Mouse (Mus musculus) liver, embryonic 16.5 days (tissue): Measurements from ENCODE around the gene Gpr180. TPM values are rescaled to one million over a fixed set of nuclear protein-coding genes. Genes with fewer than 3 reads are reported as not detected.
A peak's percentile ranks its signal among the peaks of the same experiment; 100 is the strongest.

Experiments
- ATAC-seq: fragments of 200-750 bp; cut with Nextera tagmentation; 2 replicates; pipeline ENCODE4 v1.8.0; 2017; ENCODE audit warnings: low read depth, mild to moderate bottlenecking, moderate number of reproducible peaks, moderate library complexity
- H3K27ac ChIP-seq: fragments of 300-500 bp; sonication (generic); 2 replicates; pipeline ENCODE4 v1.5.1; 2014; ENCODE audit warnings: mild to moderate bottlenecking, low read length
- H3K27me3 ChIP-seq: fragments of 300-500 bp; sonication (generic); 2 replicates; pipeline ENCODE4 v1.6.1; 2014; ENCODE audit warnings: low read depth, low read length, mixed read lengths; ENCODE audit not compliant: control insufficient read depth, insufficient read depth
- H3K36me3 ChIP-seq: fragments of 300-500 bp; sonication (generic); 2 replicates; pipeline ENCODE4 v1.6.1; 2014; ENCODE audit warnings: mild to moderate bottlenecking; ENCODE audit not compliant: control insufficient read depth, insufficient read depth
- H3K4me1 ChIP-seq: fragments of 300-500 bp; sonication (generic); 2 replicates; pipeline ENCODE4 v1.6.1; 2014; ENCODE audit warnings: low read depth, low read length, mixed read lengths; ENCODE audit not compliant: control insufficient read depth
- H3K4me2 ChIP-seq: fragments of 300-500 bp; sonication (generic); 2 replicates; pipeline ENCODE4 v1.6.1; 2014; ENCODE audit warnings: low read depth, low read length, mixed read lengths
- H3K4me3 ChIP-seq: fragments of 300-500 bp; sonication (generic); 2 replicates; pipeline ENCODE4 v1.5.1; 2014; ENCODE audit warnings: low read depth, mild to moderate bottlenecking, low read length
- H3K9ac ChIP-seq: fragments of 300-500 bp; sonication (generic); 2 replicates; pipeline ENCODE4 v1.6.1; 2014; ENCODE audit warnings: low read depth, low read length
- H3K9me3 ChIP-seq: fragments of 300-500 bp; sonication (generic); replicated peaks from 2 replicates; pipeline ENCODE4 v1.6.1; 2016; ENCODE audit warnings: low read length; ENCODE audit not compliant: control insufficient read depth
- WGBS: fragments of 180-500 bp; shearing (Covaris S2); extraction: QIAGEN DNeasy Blood & Tissue Kit; methylation state at CpG from one replicate; pipeline ENCODE4 v1.1.7; 2014; ENCODE audit not compliant: insufficient replicate concordance; 5-methylcytosine and 5-hydroxymethylcytosine counted together
- polyA plus RNA-seq: library from polyadenylated mRNA; unstranded; fragments of >200 nt; fragmentation: Nextera tagmentation; extraction: Ambion mirVana; gene quantifications from 2 replicates; pipeline ENCODE4 v1.2.1, GENCODE M21; 2015

The Gpr180 gene
- polyA plus RNA-seq, 1 experiment from 2014 or later, result 10.0 TPM

DNA sequence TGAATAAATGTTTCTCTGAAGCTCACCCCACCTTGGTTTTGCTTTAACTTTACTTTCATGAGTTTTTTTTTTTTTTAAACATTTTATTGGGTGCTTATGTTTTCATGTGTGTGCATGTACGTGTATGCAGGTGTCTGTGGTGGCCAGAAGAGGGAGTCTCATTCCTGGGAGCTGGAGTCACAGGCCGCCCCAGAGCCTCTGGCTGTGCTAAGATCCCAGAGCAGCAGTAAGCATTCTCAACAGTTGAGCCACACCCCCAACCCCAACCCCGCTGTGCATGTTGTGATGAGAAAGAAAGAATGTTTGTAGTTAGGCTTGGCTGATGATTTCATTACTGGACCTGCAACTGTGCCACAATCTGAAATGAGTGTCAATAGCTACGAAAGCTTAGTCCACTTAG lies 31.8 kb downstream of the Gpr180 start:
- no peak for ATAC-seq

DNA sequence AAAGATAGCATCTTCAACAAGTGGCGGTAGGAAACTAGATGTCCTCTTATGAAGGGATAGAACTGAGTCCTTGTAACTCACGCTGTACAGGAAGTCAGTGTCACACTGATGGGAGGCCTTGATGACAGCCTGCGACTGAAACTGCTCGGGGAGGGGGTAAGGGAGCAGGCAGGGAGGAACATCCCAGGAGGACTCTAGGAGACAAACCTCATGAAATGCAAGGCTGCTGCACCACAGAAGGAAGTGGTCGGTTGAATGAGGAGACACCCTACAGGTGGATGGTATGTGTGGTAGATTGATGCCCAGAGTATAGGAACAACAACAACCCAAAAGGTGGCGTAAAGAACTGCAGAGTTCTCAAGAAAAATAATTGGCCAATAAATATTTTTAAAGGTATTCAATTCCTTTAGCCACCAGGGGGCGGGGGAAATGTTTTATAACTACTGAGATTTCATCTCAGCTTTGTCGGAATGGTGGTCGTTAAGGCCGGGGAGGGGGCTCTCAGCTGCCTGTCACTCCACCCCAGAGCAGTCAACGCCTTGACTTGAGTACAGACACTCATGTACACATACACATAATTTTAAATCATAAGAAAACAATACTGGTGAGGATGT lies 36.7 kb downstream of the Gpr180 start:
- WGBS, result 46% methylated on average over 11 of the region's 11 CpGs
- no peak overlapping the region for H3K4me3 ChIP-seq

More for the DNA sequence above, 31.8 kb downstream of the Gpr180 start:
- Histone ChIP-seq H3K27me3 (no peaks in the 10 kb centered on the region), H3K4me1 (no peaks in the 10 kb centered on the region), H3K36me3 (no peaks in the 10 kb centered on the region; the same call in 1 of the 2 replicates), H3K27ac (no peak overlapping the region), H3K9me3 (no peaks in the 10 kb centered on the region), H3K9ac (no peak overlapping the region), H3K4me3 (no peak overlapping the region), H3K4me2 (no peak overlapping the region)
- 77% methylated on average over 4 of the region's 4 CpGs for WGBS

DNA sequence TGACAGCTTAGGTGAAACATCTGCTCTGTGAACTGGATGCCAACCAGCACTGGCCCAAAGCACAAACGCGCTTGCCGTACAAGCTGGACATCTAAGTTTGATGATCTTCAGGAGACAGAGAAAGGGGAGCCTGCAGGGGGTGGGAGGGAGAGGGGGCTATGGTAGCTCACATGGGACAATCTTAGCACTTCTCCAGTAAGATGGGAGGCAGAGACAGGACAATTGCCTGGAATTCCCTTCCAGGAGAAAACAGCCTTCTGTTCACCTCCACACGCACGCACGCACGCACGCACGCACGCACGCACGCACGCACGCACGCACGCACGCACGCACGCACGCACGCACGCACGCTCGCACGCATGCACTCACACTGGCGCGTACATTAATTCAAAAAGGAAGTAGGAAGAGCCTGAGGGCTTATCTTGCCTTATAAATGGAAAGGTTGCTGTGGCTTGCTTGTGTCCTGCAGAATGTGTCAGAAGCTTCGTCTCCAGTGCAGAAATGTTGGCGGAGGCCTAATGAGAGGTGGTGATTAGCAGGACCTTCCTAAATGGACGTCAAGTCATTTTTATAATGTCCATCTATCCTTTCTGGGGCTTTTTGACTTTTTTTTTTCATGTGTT lies 38.2 kb downstream of the Gpr180 start:
- H3K9ac ChIP-seq, result no peak overlapping the region
- no peaks in the 10 kb centered on the region for H3K9me3 ChIP-seq
- H3K4me1 ChIP-seq, result no peaks in the 10 kb centered on the region; the same call in 1 of the 2 replicates
- no peaks in the 10 kb centered on the region for H3K27me3 ChIP-seq
- no peak overlapping the region for H3K4me3 ChIP-seq
- no peak for ATAC-seq
- H3K27ac ChIP-seq, result no peak overlapping the region
- 88% methylated on average over 30 of the region's 30 CpGs for WGBS
- H3K36me3 ChIP-seq, result no peaks in the 10 kb centered on the region
- no peak overlapping the region for H3K4me2 ChIP-seq

More for the DNA sequence above, 36.7 kb downstream of the Gpr180 start:
- H3K4me2 ChIP-seq, result no peak overlapping the region
- no peaks in the 10 kb centered on the region; the same call in 1 of the 2 replicates for H3K36me3 ChIP-seq
- H3K9me3 ChIP-seq, result no peaks in the 10 kb centered on the region
- H3K4me1 ChIP-seq, result no peaks in the 10 kb centered on the region
- H3K27ac ChIP-seq, result no peak overlapping the region
- H3K27me3 ChIP-seq, result no peaks in the 10 kb centered on the region
- H3K9ac ChIP-seq, result no peak overlapping the region
- no peak for ATAC-seq

DNA sequence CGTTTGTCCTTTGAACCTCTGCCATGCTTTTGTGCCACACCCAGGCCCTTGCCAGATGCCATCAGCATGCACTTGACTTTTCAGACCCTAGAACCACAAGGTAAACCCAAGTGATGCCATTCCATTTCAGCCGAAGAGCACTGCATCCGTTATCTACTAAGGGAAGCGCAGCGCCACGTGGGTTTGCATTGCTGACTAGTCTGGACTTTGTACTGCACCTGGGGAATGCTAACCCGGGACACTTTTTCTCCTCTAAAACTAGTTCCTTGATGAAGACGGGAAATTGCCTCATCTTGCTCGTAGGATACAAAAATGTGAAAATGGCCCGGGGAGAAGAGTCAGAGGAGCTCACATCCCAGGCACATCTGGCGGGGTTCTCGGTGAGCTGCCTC lies 38.7 kb downstream of the Gpr180 start:
- ATAC-seq, result no peak
- 68% methylated on average over 12 of the region's 12 CpGs for WGBS
- Histone ChIP-seq H3K27me3 (no peaks in the 10 kb centered on the region), H3K9ac (no peak overlapping the region), H3K4me3 (no peak overlapping the region), H3K4me1 (peaks cover 3% of the 10 kb centered on the region), H3K27ac (no peak overlapping the region), H3K36me3 (no peaks in the 10 kb centered on the region), H3K9me3 (no peaks in the 10 kb centered on the region), H3K4me2 (no peak overlapping the region)

DNA sequence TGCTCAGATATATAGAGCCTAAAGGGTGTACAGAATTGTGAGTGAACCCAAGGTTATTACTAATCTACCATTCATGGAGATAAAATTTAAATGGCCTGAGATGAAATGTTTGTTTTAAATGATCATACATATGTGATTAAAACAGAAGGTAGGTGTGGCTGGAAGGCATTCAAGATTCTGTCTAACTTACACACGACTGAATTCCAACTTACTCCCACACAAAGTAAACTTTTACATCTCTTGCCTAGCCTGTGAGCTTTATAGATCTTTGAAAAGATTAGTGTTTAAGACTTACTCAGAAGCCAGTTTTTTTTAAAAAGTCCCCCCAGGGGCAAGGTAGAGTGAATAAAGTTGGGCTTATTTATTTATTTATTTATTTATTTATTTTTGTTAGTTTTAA lies 42.3 kb downstream of the Gpr180 start:
- peaks cover 3% of the 10 kb centered on the region for H3K4me1 ChIP-seq
- 45% methylated on average over 1 of the region's 1 CpGs for WGBS
- H3K27ac ChIP-seq, result no peak overlapping the region
- H3K36me3 ChIP-seq, result no peaks in the 10 kb centered on the region
- H3K9me3 ChIP-seq, result no peaks in the 10 kb centered on the region
- no peak for ATAC-seq
- H3K9ac ChIP-seq, result no peak overlapping the region
- H3K27me3 ChIP-seq, result no peaks in the 10 kb centered on the region
- no peak overlapping the region for H3K4me2 ChIP-seq
- no peak overlapping the region for H3K4me3 ChIP-seq

DNA sequence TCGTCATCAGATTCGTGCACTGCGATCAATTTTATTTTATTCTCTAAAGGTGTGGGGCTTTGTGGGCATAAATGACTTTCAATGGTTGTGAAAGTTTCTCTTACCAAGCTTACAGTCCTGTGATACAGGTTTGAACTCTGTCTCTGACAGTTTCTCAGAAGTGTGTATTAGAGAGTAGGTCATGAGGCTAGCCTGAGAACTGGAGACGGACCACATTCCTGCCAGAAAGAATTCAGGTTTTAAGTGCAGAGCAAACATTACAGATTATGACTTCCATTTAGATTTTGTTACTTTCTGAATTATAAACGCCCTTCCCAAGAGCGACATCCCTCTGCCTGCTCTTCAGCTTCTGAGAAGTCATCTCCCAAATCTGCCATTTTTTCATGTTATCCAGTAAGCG lies 42.7 kb downstream of the Gpr180 start:
- 40% methylated on average over 7 of the region's 7 CpGs for WGBS
- ATAC-seq, result no peak
- H3K4me3 ChIP-seq, result peak overlapping the region; percentile 63
- H3K27me3 ChIP-seq, result no peaks in the 10 kb centered on the region
- peaks cover 3% of the 10 kb centered on the region for H3K4me1 ChIP-seq
- no peaks in the 10 kb centered on the region for H3K9me3 ChIP-seq
- peak overlapping the region; percentile 78 for H3K4me2 ChIP-seq
- no peaks in the 10 kb centered on the region for H3K36me3 ChIP-seq
- H3K9ac ChIP-seq, result peak overlapping the region; percentile 49
- no peak overlapping the region for H3K27ac ChIP-seq

DNA sequence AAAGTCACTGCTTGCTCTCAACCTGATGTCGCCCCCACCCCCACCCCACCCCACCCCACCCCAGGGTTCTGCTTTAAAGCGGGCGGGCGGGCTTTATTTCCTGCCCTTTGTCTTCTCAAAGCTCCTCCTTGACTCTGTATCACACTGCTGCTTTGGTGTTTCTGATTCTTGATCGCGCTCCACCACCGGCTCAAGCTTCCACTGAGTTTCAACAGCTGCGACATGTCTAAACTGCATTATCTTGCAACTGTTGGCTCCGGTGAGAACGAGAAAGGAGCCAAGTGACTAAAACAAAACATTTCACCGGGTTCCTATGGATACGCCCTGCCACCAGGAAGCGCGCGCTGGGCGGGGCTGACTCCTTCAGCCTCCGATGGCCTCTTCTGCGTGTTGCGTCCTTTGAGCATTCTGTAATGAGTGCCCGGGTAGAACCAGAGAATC lies 43.2 kb downstream of the Gpr180 start:
- Histone ChIP-seq H3K27me3 (no peaks in the 10 kb centered on the region), H3K9me3 (no peaks in the 10 kb centered on the region), H3K4me1 (peaks cover 3% of the 10 kb centered on the region), H3K4me3 (peak overlapping the region; percentile 63), H3K27ac (no peak overlapping the region), H3K4me2 (peak overlapping the region; percentile 78), H3K36me3 (no peaks in the 10 kb centered on the region), H3K9ac (peak overlapping the region; percentile 49)
- ATAC-seq, result peak; percentile 82
- 0% methylated on average over 20 of the region's 20 CpGs for WGBS

DNA sequence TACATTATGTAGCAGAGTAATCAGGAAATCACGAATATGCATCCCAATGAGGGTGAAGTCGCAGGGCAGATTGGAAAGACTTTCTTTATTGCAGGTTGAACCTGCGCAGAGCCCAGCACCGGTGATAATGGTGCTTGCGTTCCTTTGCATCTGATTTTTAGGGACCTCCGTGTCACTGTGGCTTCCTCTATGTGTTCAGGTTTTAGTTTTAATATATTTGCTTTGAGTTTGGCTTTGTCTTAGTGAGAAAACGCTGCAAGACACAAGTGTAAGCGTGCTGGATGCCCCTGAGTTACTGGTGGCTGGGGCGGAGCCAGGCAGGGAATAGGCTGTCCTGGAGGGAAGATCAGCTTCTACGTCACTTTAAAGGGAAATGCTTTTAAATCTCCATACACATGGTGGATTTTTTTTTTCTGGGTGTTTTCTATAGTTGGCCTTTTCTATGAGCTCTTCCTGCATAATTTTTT lies 43.8 kb downstream of the Gpr180 start:
- peak; percentile 77 for ATAC-seq
- H3K27ac ChIP-seq, result no peak overlapping the region
- 8% methylated on average over 10 of the region's 10 CpGs for WGBS
- H3K4me3 ChIP-seq, result peak overlapping the region; percentile 63
- H3K27me3 ChIP-seq, result no peaks in the 10 kb centered on the region
- no peaks in the 10 kb centered on the region for H3K36me3 ChIP-seq
- H3K9ac ChIP-seq, result peak overlapping the region; percentile 39
- H3K9me3 ChIP-seq, result no peaks in the 10 kb centered on the region
- peaks cover 3% of the 10 kb centered on the region for H3K4me1 ChIP-seq
- peak overlapping the region; percentile 78 for H3K4me2 ChIP-seq

DNA sequence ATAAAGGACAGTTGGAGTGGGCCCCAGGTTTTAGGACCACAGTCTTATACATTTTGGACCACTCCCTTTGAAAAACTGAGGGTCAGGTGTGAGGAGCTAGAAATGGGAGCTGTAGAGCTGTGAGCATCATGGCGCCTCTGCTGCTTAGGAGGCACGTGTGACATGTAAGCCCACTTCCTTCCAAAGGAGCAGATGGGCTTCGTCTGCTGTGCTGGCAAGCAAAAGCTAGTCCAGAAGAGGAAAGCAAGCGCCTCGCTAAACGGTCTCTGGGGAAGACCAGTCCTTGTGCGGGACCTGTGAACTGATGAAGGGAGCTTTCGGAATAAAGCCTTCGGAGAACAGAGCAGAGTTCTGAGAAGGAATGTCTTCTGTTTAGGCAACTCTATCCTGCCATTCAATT lies 54.5 kb downstream of the Gpr180 start:
- no peaks in the 10 kb centered on the region for H3K36me3 ChIP-seq
- H3K27ac ChIP-seq, result no peak overlapping the region
- H3K9ac ChIP-seq, result no peak overlapping the region
- no peak overlapping the region for H3K4me3 ChIP-seq
- H3K9me3 ChIP-seq, result no peaks in the 10 kb centered on the region
- H3K4me1 ChIP-seq, result no peaks in the 10 kb centered on the region; the same call in none of the 2 replicates
- WGBS, result 80% methylated on average over 9 of the region's 9 CpGs
- ATAC-seq, result no peak
- H3K27me3 ChIP-seq, result no peaks in the 10 kb centered on the region; the same call in none of the 2 replicates
- no peak overlapping the region for H3K4me2 ChIP-seq
